Mouse (Mus musculus): ENCODE results near the gene Il12a. TPM values are rescaled to one million over a fixed set of nuclear protein-coding genes. Genes with fewer than 3 reads are reported as not detected.

The Il12a gene
- polyA plus RNA-seq, 1 experiment from 2014 or later = 0.20 TPM

GRCm38 (mm10) chr3:68669418-68669974 is 20.9 kb upstream of the Il12a start:
- DNase-seq (ENCODE audit: low spot score) = no peak
- no peaks in the 10 kb centered on the region for H3K9me3 ChIP-seq
- no peak overlapping the region for H3K4me3 ChIP-seq
- H3K27me3 ChIP-seq (ENCODE audit: insufficient read depth, poor library complexity, severe bottlenecking) = no peaks in the 10 kb centered on the region
- 82% methylated on average over 5 of the region's 5 CpGs for WGBS
- 0 out of 2 replicates have a peak, but pooled peaks cover 2% of the 10 kb centered on the region for H3K4me1 ChIP-seq (replicated peaks)
- no peak overlapping the region for H3K27ac ChIP-seq
- H3K36me3 ChIP-seq = no peaks in the 10 kb centered on the region

- no peak for DNase-seq (ENCODE audit: low spot score)
- Histone ChIP-seq H3K27me3 (ENCODE audit: insufficient read depth, poor library complexity, severe bottlenecking) (no peaks in the 10 kb centered on the region), H3K27ac (no peak overlapping the region), H3K9me3 (no peaks in the 10 kb centered on the region), H3K4me1 (replicated peaks) (peaks cover 5% of the 10 kb centered on the region), H3K36me3 (no peaks in the 10 kb centered on the region), H3K4me3 (no peak overlapping the region)
- 80% methylated on average over 2 of the region's 2 CpGs for WGBS
Measured at GRCm38 (mm10) chr3:68674721-68675120, 15.7 kb upstream of the Il12a start.

- no peaks in the 10 kb centered on the region for H3K36me3 ChIP-seq
- H3K4me3 ChIP-seq = no peak overlapping the region
- WGBS = 90% methylated on average over 12 of the region's 12 CpGs
- H3K27me3 ChIP-seq (ENCODE audit: insufficient read depth, poor library complexity, severe bottlenecking) = no peaks in the 10 kb centered on the region
- H3K4me1 ChIP-seq (replicated peaks) = peaks cover 5% of the 10 kb centered on the region
- H3K9me3 ChIP-seq = no peaks in the 10 kb centered on the region
- DNase-seq (ENCODE audit: low spot score) = no peak
- H3K27ac ChIP-seq = no peak overlapping the region
Measured at GRCm38 (mm10) chr3:68675216-68675835, 15.1 kb upstream of the Il12a start.

GRCm38 (mm10) chr3:68675980-68676678 is 14.3 kb upstream of the Il12a start:
- 76% methylated on average over 10 of the region's 10 CpGs for WGBS

GRCm38 (mm10) chr3:68676831-68677303 is 13.6 kb upstream of the Il12a start:
- Histone ChIP-seq H3K4me3 (no peak overlapping the region), H3K27ac (no peak overlapping the region), H3K4me1 (replicated peaks) (peaks cover 5% of the 10 kb centered on the region), H3K36me3 (no peaks in the 10 kb centered on the region), H3K27me3 (ENCODE audit: insufficient read depth, poor library complexity, severe bottlenecking) (no peaks in the 10 kb centered on the region), H3K9me3 (no peaks in the 10 kb centered on the region)
- WGBS = 45% methylated on average over 17 of the region's 17 CpGs
- no peak for DNase-seq (ENCODE audit: low spot score)

More at GRCm38 (mm10) chr3:68675980-68676678, 14.3 kb upstream of the Il12a start:
- Histone ChIP-seq H3K27me3 (ENCODE audit: insufficient read depth, poor library complexity, severe bottlenecking) (no peaks in the 10 kb centered on the region), H3K27ac (no peak overlapping the region), H3K4me1 (replicated peaks) (peaks cover 5% of the 10 kb centered on the region), H3K4me3 (no peak overlapping the region), H3K9me3 (no peaks in the 10 kb centered on the region), H3K36me3 (no peaks in the 10 kb centered on the region)
- no peak for DNase-seq (ENCODE audit: low spot score)

- no peak for DNase-seq (ENCODE audit: low spot score)
- Histone ChIP-seq H3K4me1 (replicated peaks) (peaks cover 5% of the 10 kb centered on the region), H3K27me3 (ENCODE audit: insufficient read depth, poor library complexity, severe bottlenecking) (no peaks in the 10 kb centered on the region), H3K36me3 (no peaks in the 10 kb centered on the region), H3K9me3 (no peaks in the 10 kb centered on the region), H3K27ac (no peak overlapping the region), H3K4me3 (no peak overlapping the region)
- 91% methylated on average over 9 of the region's 9 CpGs for WGBS
Measured at GRCm38 (mm10) chr3:68678805-68679585, 11.4 kb upstream of the Il12a start.

GRCm38 (mm10) chr3:68683579-68683978 is 6.9 kb upstream of the Il12a start:
- no peaks in the 10 kb centered on the region for H3K27me3 ChIP-seq (ENCODE audit: insufficient read depth, poor library complexity, severe bottlenecking)
- H3K4me1 ChIP-seq (replicated peaks) = no peaks in the 10 kb centered on the region
- DNase-seq (ENCODE audit: low spot score) = no peak
- no peak overlapping the region for H3K27ac ChIP-seq
- WGBS = 71% methylated on average over 2 of the region's 2 CpGs
- H3K36me3 ChIP-seq = no peaks in the 10 kb centered on the region
- H3K9me3 ChIP-seq = no peaks in the 10 kb centered on the region
- no peak overlapping the region for H3K4me3 ChIP-seq

- Histone ChIP-seq H3K27ac (no peak overlapping the region), H3K36me3 (no peaks in the 10 kb centered on the region), H3K27me3 (ENCODE audit: insufficient read depth, poor library complexity, severe bottlenecking) (no peaks in the 10 kb centered on the region), H3K9me3 (no peaks in the 10 kb centered on the region), H3K4me1 (replicated peaks) (no peaks in the 10 kb centered on the region), H3K4me3 (no peak overlapping the region)
- DNase-seq (ENCODE audit: low spot score) = no peak
- 88% methylated on average over 1 of the region's 1 CpGs for WGBS
Measured at GRCm38 (mm10) chr3:68684207-68684606, 6.2 kb upstream of the Il12a start.

GRCm38 (mm10) chr3:68686852-68687560 is 3.4 kb upstream of the Il12a start:
- Histone ChIP-seq H3K4me3 (no peak overlapping the region), H3K4me1 (replicated peaks) (no peaks in the 10 kb centered on the region), H3K36me3 (no peaks in the 10 kb centered on the region), H3K9me3 (no peaks in the 10 kb centered on the region), H3K27ac (no peak overlapping the region), H3K27me3 (ENCODE audit: insufficient read depth, poor library complexity, severe bottlenecking) (no peaks in the 10 kb centered on the region)
- 83% methylated on average over 8 of the region's 8 CpGs for WGBS
- DNase-seq (ENCODE audit: low spot score) = no peak

- Histone ChIP-seq H3K27ac (no peak overlapping the region), H3K4me3 (no peak overlapping the region), H3K36me3 (no peaks in the 10 kb centered on the region), H3K4me1 (replicated peaks) (peaks cover 10% of the 10 kb centered on the region), H3K27me3 (ENCODE audit: insufficient read depth, poor library complexity, severe bottlenecking) (no peaks in the 10 kb centered on the region), H3K9me3 (no peaks in the 10 kb centered on the region)
- WGBS = 81% methylated on average over 7 of the region's 7 CpGs
- no peak for DNase-seq (ENCODE audit: low spot score)
Measured at GRCm38 (mm10) chr3:68689346-68689745, 1.1 kb upstream of the Il12a start.

GRCm38 (mm10) chr3:68691100-68691778 is 795 bp downstream of the Il12a start:
- Histone ChIP-seq H3K9me3 (no peaks in the 10 kb centered on the region), H3K4me3 (no peak overlapping the region), H3K4me1 (replicated peaks) (peaks cover 10% of the 10 kb centered on the region), H3K36me3 (no peaks in the 10 kb centered on the region), H3K27me3 (ENCODE audit: insufficient read depth, poor library complexity, severe bottlenecking) (no peaks in the 10 kb centered on the region), H3K27ac (no peak overlapping the region)
- WGBS = 86% methylated on average over 28 of the region's 28 CpGs
- no peak for DNase-seq (ENCODE audit: low spot score)
